In the genomic region with DNA sequence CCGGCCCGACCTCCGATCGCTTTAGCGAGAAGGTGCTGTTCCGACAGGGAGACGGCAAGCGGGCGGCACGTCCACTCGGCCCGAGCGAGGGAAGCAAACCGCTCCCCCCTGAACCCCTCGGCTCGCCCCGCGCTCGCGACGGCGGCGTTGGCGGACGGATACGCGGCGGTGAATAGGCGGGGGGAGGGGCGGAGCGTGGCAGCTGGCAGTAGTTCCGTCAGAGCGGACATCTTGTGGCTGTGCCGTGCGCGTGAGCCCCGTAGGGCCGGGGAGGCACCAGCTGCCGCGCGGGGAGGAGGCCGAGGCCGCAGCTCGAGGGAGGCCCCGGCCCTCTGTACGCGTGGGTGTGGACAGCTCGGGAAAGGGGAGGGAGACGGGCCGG, we compare ENCODE assay signal across 7 mouse cellular contexts. TPM values are rescaled to one million over a fixed set of nuclear protein-coding genes. Genes with fewer than 3 reads are reported as not detected.
A peak's percentile ranks its signal among the peaks of the same experiment; 100 is the strongest.
DNase-seq lines count a peak whose midpoint lies in the region; ATAC-seq and TF ChIP-seq lines count a peak whose summit lies in the region.

No protein-coding gene starts in this region.

- H3K27me3 ChIP-seq in embryonic facial prominence, embryonic 14.5 days (replicated peaks; ENCODE audit: control insufficient read depth, insufficient read depth, low read length), result no peaks in the 10 kb centered on the region
- H3K27me3 ChIP-seq in limb, embryonic 15.5 days, result no peaks in the 10 kb centered on the region
- H3K27me3 ChIP-seq in midbrain, postnatal 0 days (ENCODE audit: insufficient read depth, low read length), result no peaks in the 10 kb centered on the region

- peaks cover 28% of the 10 kb centered on the region for H3K36me3 ChIP-seq in embryonic facial prominence, embryonic 14.5 days (ENCODE audit: control insufficient read depth, insufficient read depth, low read length)
- H3K36me3 ChIP-seq in limb, embryonic 15.5 days, result no peaks in the 10 kb centered on the region
- no peaks in the 10 kb centered on the region for H3K36me3 ChIP-seq in midbrain, postnatal 0 days (ENCODE audit: insufficient read depth, low read length)

- H3K4me1 ChIP-seq in bone marrow, adult 2 months (ENCODE audit: control insufficient read depth, insufficient read depth, low read length), result no peaks in the 10 kb centered on the region
- peaks cover 18% of the 10 kb centered on the region for H3K4me1 ChIP-seq in embryonic facial prominence, embryonic 14.5 days (ENCODE audit: control insufficient read depth, insufficient read depth, low read length)
- peaks cover 12% of the 10 kb centered on the region for H3K4me1 ChIP-seq in limb, embryonic 15.5 days
- no peaks in the 10 kb centered on the region; the same call in none of the 2 replicates for H3K4me1 ChIP-seq in midbrain, postnatal 0 days (ENCODE audit: insufficient read depth, low read length)

- peak overlapping the region; percentile 96; the same call in 1 of the 2 replicates for H3K4me2 ChIP-seq in embryonic facial prominence, embryonic 14.5 days (ENCODE audit: low read depth, low read length)
- H3K4me2 ChIP-seq in limb, embryonic 15.5 days, result 0 out of 2 replicates have a peak overlapping the region, but pooled peaks have one; percentile 10
- H3K4me2 ChIP-seq in midbrain, postnatal 0 days (ENCODE audit: low read depth, low read length, poor library complexity, severe bottlenecking), result peak overlapping the region; percentile 67

- H3K9ac ChIP-seq in embryonic facial prominence, embryonic 14.5 days (ENCODE audit: low read depth, low read length), result peak overlapping the region; percentile 99
- H3K9ac ChIP-seq in limb, embryonic 15.5 days, result peak overlapping the region; percentile 95
- peak overlapping the region; percentile 95 for H3K9ac ChIP-seq in midbrain, postnatal 0 days (replicated peaks; ENCODE audit: low read length, poor library complexity, severe bottlenecking)

- H3K27ac ChIP-seq in bone marrow, adult 2 months (ENCODE audit: control insufficient read depth, insufficient read depth, low read depth, low read length, poor library complexity), result peak overlapping the region; percentile 100
- H3K27ac ChIP-seq in embryonic facial prominence, embryonic 14.5 days (replicated peaks; ENCODE audit: low read depth, low read length), result peak overlapping the region; percentile 100
- peak overlapping the region; percentile 100 for H3K27ac ChIP-seq in limb, embryonic 15.5 days
- peak overlapping the region; percentile 100 for H3K27ac ChIP-seq in midbrain, postnatal 0 days (ENCODE audit: low read depth, low read length)

- peak overlapping the region; percentile 90 for H3K4me3 ChIP-seq in bone marrow, adult 2 months (replicated peaks; ENCODE audit: control insufficient read depth, low read depth, low read length)
- peak overlapping the region; percentile 73 for H3K4me3 ChIP-seq in embryonic facial prominence, embryonic 14.5 days (ENCODE audit: low read depth, low read length)
- H3K4me3 ChIP-seq in limb, embryonic 15.5 days, result peak overlapping the region; percentile 81
- peak overlapping the region; percentile 94 for H3K4me3 ChIP-seq in midbrain, postnatal 0 days (ENCODE audit: low read depth, low read length)

- H3K9me3 ChIP-seq in embryonic facial prominence, embryonic 14.5 days (ENCODE audit: control insufficient read depth, low read length), result no peaks in the 10 kb centered on the region
- H3K9me3 ChIP-seq in limb, embryonic 15.5 days, result no peaks in the 10 kb centered on the region
- H3K9me3 ChIP-seq in midbrain, postnatal 0 days (ENCODE audit: low read length), result no peaks in the 10 kb centered on the region

- WGBS in bone marrow, adult 2 months, result under 1% methylated on average over 50 of the region's 50 CpGs
- 0% methylated on average over 14 of the region's 50 CpGs for WGBS in embryonic facial prominence, embryonic 14.5 days
- 0% methylated on average over 46 of the region's 50 CpGs for WGBS in limb, embryonic 15.5 days
- under 1% methylated on average over 33 of the region's 50 CpGs for WGBS in midbrain, postnatal 0 days

- DNase-seq in embryonic facial prominence, embryonic 14.5 days (ENCODE audit: low spot score), result peak; percentile 94
- DNase-seq in heart, adult 8-10 months (ENCODE audit: low spot score), result peak; percentile 91
- peak; percentile 89 to 90 for DNase-seq in kidney, adult 8-10 months
- DNase-seq in midbrain, postnatal 0 days (ENCODE audit: low spot score), result peak; percentile 94
- peak; percentile 96 to 97 for DNase-seq in spleen, postnatal 10 days (ENCODE audit: low spot score in 2 of 2)

- no peak for TF ChIP-seq CTCF in bone marrow, adult 2 months (IDR thresholded peaks at IDR 0.05; ENCODE audit: control insufficient read depth, insufficient read depth, low read length)
- TF ChIP-seq CTCF in midbrain, postnatal 0 days (IDR thresholded peaks at IDR 0.05), result no peak

- peak; percentile 90 for TF ChIP-seq POLR2A in bone marrow, adult 2 months (IDR thresholded peaks at IDR 0.05; ENCODE audit: borderline replicate concordance, control insufficient read depth, low read depth, low read length)

- ATAC-seq in embryonic facial prominence, embryonic 14.5 days (ENCODE audit: low read depth), result peak; percentile 80
- ATAC-seq in limb, embryonic 15.5 days (ENCODE audit: insufficient number of reproducible peaks, low FRiP score, low TSS enrichment, low read depth), result peak; percentile 77
- ATAC-seq in midbrain, postnatal 0 days (ENCODE audit: low FRiP score), result peak; percentile 87

RNA-seq across cellular contexts. Expression of a gene that starts 0.6 kb away (rescaled TPM):
- 83.6 and 125 TPM in 2 replicates for polyA plus RNA-seq in bone marrow, adult 2 months (2011; ENCODE audit: insufficient read depth, insufficient read length, low replicate concordance, missing spikeins)
- polyA plus RNA-seq in embryonic facial prominence, embryonic 14.5 days (2014; fragmentation: Nextera tagmentation; extraction: Ambion mirVana), result 506 and 518 TPM in 2 replicates
- 100 to 1,000 TPM; 333 to 393 (median 350) TPM for total RNA-seq in heart, adult 8-10 months (2022)
- 467 and 488 TPM in 2 replicates for polyA plus RNA-seq in limb, embryonic 15.5 days (2015; fragmentation: Nextera tagmentation; extraction: Ambion mirVana)
- 750 and 756 TPM in 2 replicates for total RNA-seq in midbrain, postnatal 0 days (2014; rRNA removed)
- 309 and 319 TPM in 2 replicates for polyA plus RNA-seq in midbrain, postnatal 0 days (2015; fragmentation: Nextera tagmentation; extraction: Ambion mirVana)

RNA-seq across cellular contexts. Expression of a gene that starts 14.8 kb away (rescaled TPM):
- polyA plus RNA-seq in bone marrow, adult 2 months (2011; ENCODE audit: insufficient read depth, insufficient read length, low replicate concordance, missing spikeins), result 15.7 and 17.0 TPM in 2 replicates
- 41.0 and 43.8 TPM in 2 replicates for polyA plus RNA-seq in embryonic facial prominence, embryonic 14.5 days (2014; fragmentation: Nextera tagmentation; extraction: Ambion mirVana)
- total RNA-seq in heart, adult 8-10 months (2022), result 10 to 100 TPM; 45.0 to 53.5 (median 50.7) TPM
- 49.4 and 51.0 TPM in 2 replicates for polyA plus RNA-seq in limb, embryonic 15.5 days (2015; fragmentation: Nextera tagmentation; extraction: Ambion mirVana)
- 26.8 and 31.7 TPM in 2 replicates for total RNA-seq in midbrain, postnatal 0 days (2014; rRNA removed)
- 40.0 and 43.7 TPM in 2 replicates for polyA plus RNA-seq in midbrain, postnatal 0 days (2015; fragmentation: Nextera tagmentation; extraction: Ambion mirVana)

RNA-seq across cellular contexts. Expression of a gene that starts 46.9 kb away (rescaled TPM):
- polyA plus RNA-seq in bone marrow, adult 2 months (2011; ENCODE audit: insufficient read depth, insufficient read length, low replicate concordance, missing spikeins), result 5.3 and 21.0 TPM in 2 replicates
- 7.9 and 8.1 TPM in 2 replicates for polyA plus RNA-seq in embryonic facial prominence, embryonic 14.5 days (2014; fragmentation: Nextera tagmentation; extraction: Ambion mirVana)
- total RNA-seq in heart, adult 8-10 months (2022), result 10 to 100 TPM; 15.8 to 19.3 (median 16.8) TPM
- 7.4 and 9.5 TPM in 2 replicates for polyA plus RNA-seq in limb, embryonic 15.5 days (2015; fragmentation: Nextera tagmentation; extraction: Ambion mirVana)
- total RNA-seq in midbrain, postnatal 0 days (2014; rRNA removed), result 11.0 and 14.0 TPM in 2 replicates
- polyA plus RNA-seq in midbrain, postnatal 0 days (2015; fragmentation: Nextera tagmentation; extraction: Ambion mirVana), result 7.2 and 8.0 TPM in 2 replicates

Comparison
In these comparisons a context has a peak if more than half of its experiments do, and no peak if none do; other contexts are left out.
1. Peak in every context shown above with its lines: DNase-seq, ATAC-seq, H3K4me3 ChIP-seq and H3K27ac ChIP-seq.
2. H3K4me2 ChIP-seq: peak in every context shown above with its lines; median percentile 96 in embryonic facial prominence, embryonic 14.5 days; 67 in midbrain, postnatal 0 days; 10 in limb, embryonic 15.5 days.